Mouse (Mus musculus) C2C12 (cell line): Measurements from ENCODE around the gene Klhl3. TPM values are rescaled to one million over a fixed set of nuclear protein-coding genes. Genes with fewer than 3 reads are reported as not detected.
"Not testable (repeated sequence)": the region's sequence is repeated elsewhere in the genome, so short reads cannot be mapped to it uniquely, and the experiment has no call there.

ENCODE experiments used
- H3K27me3 ChIP-seq: one replicate; pipeline ENCODE4 v1.6.1; 2011; ENCODE audit not compliant: control insufficient read depth, insufficient read depth, insufficient read length
- H3K36me3 ChIP-seq: one replicate; pipeline ENCODE4 v1.6.1; 2011; ENCODE audit not compliant: control insufficient read depth, insufficient read depth
- H3K4me3 ChIP-seq: one replicate; pipeline ENCODE4 v1.5.1; 2011; ENCODE audit warnings: mild to moderate bottlenecking, control low read depth; ENCODE audit not compliant: poor library complexity, insufficient read depth, severe bottlenecking
- H3K79me2 ChIP-seq: one replicate; pipeline ENCODE4 v1.6.1; 2011; ENCODE audit not compliant: control insufficient read depth, insufficient read depth
- H3K79me3 ChIP-seq: one replicate; pipeline ENCODE4 v1.6.1; 2011; ENCODE audit warnings: low read depth, control low read depth
- H3ac ChIP-seq: one replicate; pipeline ENCODE3; 2011; ENCODE audit warnings: low read depth; ENCODE audit not compliant: control insufficient read depth, insufficient read length
- CEBPB ChIP-seq: IDR thresholded peaks from one replicate; pipeline ENCODE4 v1.6.1; 2011; ENCODE audit warnings: low read depth, mild to moderate bottlenecking, control low read depth, moderate library complexity
- CTCF ChIP-seq: IDR thresholded peaks from one replicate; pipeline ENCODE4 v1.5.1; 2011; ENCODE audit not compliant: control insufficient read depth, insufficient read depth, insufficient read length
- FOSL1 ChIP-seq: IDR thresholded peaks from one replicate; pipeline ENCODE4 v1.8.0; 2011; ENCODE audit warnings: mild to moderate bottlenecking, low read length; ENCODE audit not compliant: poor library complexity, insufficient read depth, severe bottlenecking
- MAX ChIP-seq: IDR thresholded peaks from one replicate; pipeline ENCODE4 v1.6.1; 2011; ENCODE audit warnings: mild to moderate bottlenecking, control low read depth
- MYOD1 ChIP-seq: IDR thresholded peaks from one replicate; pipeline ENCODE4 v1.6.1; 2011; ENCODE audit warnings: low read depth; ENCODE audit not compliant: control insufficient read depth, insufficient read length
- MYOG ChIP-seq: IDR thresholded peaks from one replicate; pipeline ENCODE4 v1.6.1; 2011; ENCODE audit not compliant: control insufficient read depth, insufficient read length; ENCODE audit errors: extremely low read depth
- USF1 ChIP-seq: IDR thresholded peaks from one replicate; pipeline ENCODE4 v1.6.1; 2011; ENCODE audit warnings: low read depth, mild to moderate bottlenecking, control low read depth, moderate library complexity
- polyA plus RNA-seq: library from polyadenylated mRNA; unstranded; fragments of >200 nt; fragmentation: generic; extraction: Trizol; gene quantifications from one replicate; pipeline ENCODE4 v1.2.1, GENCODE M21; 2012; ENCODE audit warnings: missing spikeins

Klhl3 gene
- polyA plus RNA-seq, 1 experiment = 0.01 TPM

GRCm38 (mm10) chr13:58156031-58156430 is 42.6 kb upstream of the Klhl3 start:
- Histone ChIP-seq H3K79me2 (no peaks in the 10 kb centered on the region), H3ac (no peak overlapping the region), H3K4me3 (no peak overlapping the region), H3K36me3 (no peaks in the 10 kb centered on the region), H3K27me3 (peaks cover 4% of the 10 kb centered on the region), H3K79me3 (no peaks in the 10 kb centered on the region)
- TF ChIP-seq CEBPB (no peak), USF1 (no peak), FOSL1 (no peak), MYOD1 (no peak), MAX (no peak), MYOG (no peak), CTCF (no peak)

DNA sequence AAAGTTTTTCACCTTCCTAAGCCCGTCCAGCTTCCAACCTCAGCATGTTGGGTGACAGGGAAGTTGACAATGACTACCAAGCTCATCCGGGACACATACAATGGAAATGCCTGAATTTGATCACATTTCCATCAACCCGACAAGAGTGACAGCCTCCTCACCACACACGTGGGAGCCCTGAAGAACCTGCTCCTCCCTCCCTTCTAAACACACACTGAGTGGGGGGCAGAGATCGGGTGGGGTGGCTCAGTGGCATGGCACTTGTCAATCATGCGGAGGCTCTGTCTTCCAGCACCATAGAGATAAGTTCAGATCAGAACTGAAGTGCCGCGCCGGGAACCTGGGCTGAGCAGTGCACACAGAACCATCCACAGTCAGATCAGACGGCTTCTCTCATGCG is 37.0 kb upstream of the Klhl3 start:
- TF ChIP-seq FOSL1 = no peak
- TF ChIP-seq CEBPB = no peak
- no peak for TF ChIP-seq MAX
- no peak for TF ChIP-seq CTCF
- no peak for TF ChIP-seq USF1
- no peak for TF ChIP-seq MYOD1
- TF ChIP-seq MYOG = no peak
- H3ac ChIP-seq = no peak overlapping the region
- H3K79me2 ChIP-seq = no peaks in the 10 kb centered on the region
- peaks cover 8% of the 10 kb centered on the region for H3K27me3 ChIP-seq
- no peaks in the 10 kb centered on the region for H3K79me3 ChIP-seq
- H3K4me3 ChIP-seq = no peak overlapping the region
- H3K36me3 ChIP-seq = no peaks in the 10 kb centered on the region

DNA sequence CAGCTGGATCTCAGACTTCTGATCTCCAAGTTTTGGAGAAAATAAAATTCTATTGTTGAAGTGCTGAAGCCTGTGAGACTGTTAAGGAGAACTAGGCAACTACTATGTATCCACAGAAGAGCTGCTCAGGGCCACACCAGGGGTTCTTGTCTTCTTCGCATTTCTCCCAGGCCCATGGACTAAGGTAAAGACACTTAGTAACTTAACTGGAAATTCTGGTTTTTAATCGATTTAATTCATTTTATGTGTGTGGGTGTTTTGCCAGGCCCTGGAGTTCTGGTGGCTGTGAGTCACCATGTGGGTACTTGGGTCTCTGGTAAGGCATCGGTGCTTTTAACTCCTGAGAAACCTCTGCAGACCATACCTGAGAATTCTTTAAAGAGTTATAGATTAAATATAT is 36.2 kb upstream of the Klhl3 start:
- Histone ChIP-seq H3K36me3 (no peaks in the 10 kb centered on the region), H3K79me3 (no peaks in the 10 kb centered on the region), H3K27me3 (peaks cover 8% of the 10 kb centered on the region), H3ac (no peak overlapping the region), H3K79me2 (no peaks in the 10 kb centered on the region), H3K4me3 (no peak overlapping the region)
- TF ChIP-seq MYOG (no peak), MYOD1 (no peak), CEBPB (no peak), MAX (no peak), USF1 (no peak), FOSL1 (no peak), CTCF (no peak)

- Histone ChIP-seq H3K79me3 (no peaks in the 10 kb centered on the region), H3K4me3 (no peak overlapping the region), H3K79me2 (no peaks in the 10 kb centered on the region), H3K27me3 (peaks cover 8% of the 10 kb centered on the region), H3K36me3 (no peaks in the 10 kb centered on the region), H3ac (no peak overlapping the region)
- TF ChIP-seq MYOD1 = no peak
- no peak for TF ChIP-seq CEBPB
- no peak for TF ChIP-seq FOSL1
- no peak for TF ChIP-seq USF1
- TF ChIP-seq MYOG = no peak
- no peak for TF ChIP-seq MAX
- TF ChIP-seq CTCF = no peak
Measured at GRCm38 (mm10) chr13:58149033-58149558, 35.7 kb upstream of the Klhl3 start.

DNA sequence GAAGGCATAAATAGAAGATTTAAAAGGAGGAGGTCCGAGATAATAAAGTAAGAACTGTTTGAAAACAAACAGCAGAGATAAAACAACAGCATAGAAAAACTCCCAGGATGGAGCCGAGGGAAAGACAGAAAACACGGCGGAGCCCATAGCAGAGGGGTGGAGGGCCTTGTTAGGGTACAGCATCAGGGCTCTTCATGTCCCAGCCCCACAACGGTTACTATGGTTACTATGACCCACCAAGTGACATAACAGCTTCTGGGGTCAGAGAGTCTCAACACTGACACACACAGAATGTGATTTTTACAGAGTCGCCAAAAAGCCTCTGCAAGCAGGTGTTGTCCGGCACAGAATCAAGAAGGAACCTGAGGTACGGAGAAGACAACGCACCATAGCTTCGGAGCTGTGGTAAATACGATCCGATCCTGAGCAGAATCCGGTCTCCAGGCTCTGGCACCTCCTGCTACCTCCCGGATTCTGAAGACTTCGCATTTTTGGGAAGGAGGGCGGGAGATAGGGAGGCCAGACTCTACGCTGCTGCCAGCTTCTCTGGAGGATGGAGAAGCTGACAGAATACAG is 35.0 kb upstream of the Klhl3 start:
- peak overlapping the region; percentile 19 for H3ac ChIP-seq
- no peak overlapping the region for H3K4me3 ChIP-seq
- H3K27me3 ChIP-seq = peaks cover 8% of the 10 kb centered on the region
- H3K36me3 ChIP-seq = no peaks in the 10 kb centered on the region
- no peak for TF ChIP-seq MYOD1
- no peak for TF ChIP-seq CTCF
- no peak for TF ChIP-seq MAX
- no peak for TF ChIP-seq CEBPB
- no peak for TF ChIP-seq USF1
- no peak for TF ChIP-seq FOSL1
- TF ChIP-seq MYOG = no peak
- no peaks in the 10 kb centered on the region for H3K79me2 ChIP-seq
- H3K79me3 ChIP-seq = no peaks in the 10 kb centered on the region

- TF ChIP-seq CEBPB (no peak), CTCF (no peak), MAX (no peak), MYOD1 (no peak), MYOG (no peak), USF1 (no peak), FOSL1 (no peak)
- Histone ChIP-seq H3ac (no peak overlapping the region), H3K4me3 (no peak overlapping the region), H3K27me3 (peaks cover 8% of the 10 kb centered on the region), H3K36me3 (no peaks in the 10 kb centered on the region), H3K79me2 (no peaks in the 10 kb centered on the region), H3K79me3 (no peaks in the 10 kb centered on the region)
Measured at GRCm38 (mm10) chr13:58147760-58148159, 34.4 kb upstream of the Klhl3 start.

DNA sequence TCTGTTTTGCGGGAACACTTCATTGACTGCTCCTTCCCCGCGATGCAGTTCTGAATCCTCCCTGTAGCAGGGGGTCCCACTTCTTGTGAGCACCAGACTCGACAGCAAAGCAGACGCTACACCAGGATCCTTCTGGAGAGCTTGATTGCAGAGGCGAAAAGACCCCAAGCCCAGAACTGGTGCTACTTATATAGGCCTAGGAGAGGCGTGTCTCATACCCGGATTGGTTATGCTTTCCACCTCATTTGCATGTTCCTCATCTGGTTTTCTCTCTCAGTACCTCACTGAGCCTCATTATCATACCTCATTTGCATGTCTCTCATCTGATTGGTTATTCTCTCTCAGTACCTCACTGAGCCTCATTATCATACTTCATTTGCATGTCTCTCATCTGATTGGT is 33.2 kb upstream of the Klhl3 start:
- not testable (repeated sequence) for H3K27me3 ChIP-seq, H3K4me3 ChIP-seq, H3K36me3 ChIP-seq, H3K79me2 ChIP-seq, H3K79me3 ChIP-seq, H3ac ChIP-seq
